Mouse (Mus musculus): ENCODE data around the gene 4932438A13Rik. TPM values are rescaled to one million over a fixed set of nuclear protein-coding genes. Genes with fewer than 3 reads are reported as not detected.

4932438A13Rik gene
- polyA plus RNA-seq, 1 experiment from 2014 or later = 15.8 TPM

GRCm38 (mm10) chr3:36864466-36864865 is 1.6 kb downstream of the 4932438A13Rik start:
- Histone ChIP-seq H3K4me1 (ENCODE audit: insufficient read depth) (peaks cover 10% of the 10 kb centered on the region), H3K4me3 (ENCODE audit: low read depth, low read length) (no peak overlapping the region), H3K9ac (replicated peaks) (no peak overlapping the region), H3K36me3 (replicated peaks; ENCODE audit: insufficient read depth, low read length) (peaks cover 21% of the 10 kb centered on the region), H3K4me2 (ENCODE audit: low read depth, low read length) (no peak overlapping the region), H3K9me3 (ENCODE audit: low read length) (no peaks in the 10 kb centered on the region), H3K27me3 (ENCODE audit: insufficient read depth, low read length) (no peaks in the 10 kb centered on the region), H3K27ac (ENCODE audit: low read depth) (no peak overlapping the region)
- 92% methylated on average over 4 of the region's 4 CpGs for WGBS (ENCODE audit: insufficient replicate concordance)
- DNase-seq = no peak
- ATAC-seq = no peak
- TF ChIP-seq EP300 (IDR thresholded peaks at IDR 0.05; ENCODE audit: low read depth) (no peak), CTCF (IDR thresholded peaks at IDR 0.05; ENCODE audit: low read depth) (no peak)

GRCm38 (mm10) chr3:36905372-36905771 is 42.5 kb downstream of the 4932438A13Rik start:
- no peak for TF ChIP-seq CTCF (IDR thresholded peaks at IDR 0.05; ENCODE audit: low read depth)
- no peak for TF ChIP-seq EP300 (IDR thresholded peaks at IDR 0.05; ENCODE audit: low read depth)
- H3K4me2 ChIP-seq (ENCODE audit: low read depth, low read length) = no peak overlapping the region
- H3K9me3 ChIP-seq (ENCODE audit: low read length) = no peaks in the 10 kb centered on the region
- peaks cover 12% of the 10 kb centered on the region for H3K36me3 ChIP-seq (replicated peaks; ENCODE audit: insufficient read depth, low read length)
- ATAC-seq (no peak), DNase-seq (no peak)
- no peak overlapping the region for H3K4me3 ChIP-seq (ENCODE audit: low read depth, low read length)
- no peaks in the 10 kb centered on the region for H3K4me1 ChIP-seq (ENCODE audit: insufficient read depth)
- 96% methylated on average over 3 of the region's 3 CpGs for WGBS (ENCODE audit: insufficient replicate concordance)
- H3K27ac ChIP-seq (ENCODE audit: low read depth) = no peak overlapping the region
- H3K27me3 ChIP-seq (ENCODE audit: insufficient read depth, low read length) = no peaks in the 10 kb centered on the region
- no peak overlapping the region for H3K9ac ChIP-seq (replicated peaks)

- H3K9ac ChIP-seq (replicated peaks) = no peak overlapping the region
- H3K4me2 ChIP-seq (ENCODE audit: low read depth, low read length) = peak overlapping the region; percentile 36
- 62% methylated on average over 2 of the region's 2 CpGs for WGBS (ENCODE audit: insufficient replicate concordance)
- H3K4me1 ChIP-seq (ENCODE audit: insufficient read depth) = no peaks in the 10 kb centered on the region
- no peaks in the 10 kb centered on the region for H3K27me3 ChIP-seq (ENCODE audit: insufficient read depth, low read length)
- ATAC-seq (peak; percentile 89), DNase-seq (no peak)
- TF ChIP-seq CTCF (IDR thresholded peaks at IDR 0.05; ENCODE audit: low read depth) (no peak), EP300 (IDR thresholded peaks at IDR 0.05; ENCODE audit: low read depth) (no peak)
- no peaks in the 10 kb centered on the region for H3K9me3 ChIP-seq (ENCODE audit: low read length)
- no peak overlapping the region for H3K4me3 ChIP-seq (ENCODE audit: low read depth, low read length)
- H3K27ac ChIP-seq (ENCODE audit: low read depth) = peak overlapping the region; percentile 86
- peaks cover 17% of the 10 kb centered on the region; the same call in 1 of the 2 replicates for H3K36me3 ChIP-seq (replicated peaks; ENCODE audit: insufficient read depth, low read length)
Measured at GRCm38 (mm10) chr3:36917832-36918231, 54.9 kb downstream of the 4932438A13Rik start.

- Histone ChIP-seq H3K4me3 (ENCODE audit: low read depth, low read length) (no peak overlapping the region), H3K36me3 (replicated peaks; ENCODE audit: insufficient read depth, low read length) (peaks cover 17% of the 10 kb centered on the region; the same call in 1 of the 2 replicates), H3K4me2 (ENCODE audit: low read depth, low read length) (peak overlapping the region; percentile 36; the same call in 1 of the 2 replicates), H3K9ac (replicated peaks) (no peak overlapping the region), H3K27me3 (ENCODE audit: insufficient read depth, low read length) (no peaks in the 10 kb centered on the region), H3K9me3 (ENCODE audit: low read length) (no peaks in the 10 kb centered on the region), H3K27ac (ENCODE audit: low read depth) (peak overlapping the region; percentile 86), H3K4me1 (ENCODE audit: insufficient read depth) (no peaks in the 10 kb centered on the region)
- 58% methylated on average over 4 of the region's 4 CpGs for WGBS (ENCODE audit: insufficient replicate concordance)
- DNase-seq (no peak), ATAC-seq (peak; percentile 97)
- no peak for TF ChIP-seq EP300 (IDR thresholded peaks at IDR 0.05; ENCODE audit: low read depth)
- TF ChIP-seq CTCF (IDR thresholded peaks at IDR 0.05; ENCODE audit: low read depth) = no peak
Measured at GRCm38 (mm10) chr3:36918322-36918721, 55.4 kb downstream of the 4932438A13Rik start.

GRCm38 (mm10) chr3:36941572-36941971 is 78.7 kb downstream of the 4932438A13Rik start:
- no peak overlapping the region for H3K4me3 ChIP-seq (ENCODE audit: low read depth, low read length)
- H3K4me1 ChIP-seq (ENCODE audit: insufficient read depth) = no peaks in the 10 kb centered on the region
- peaks cover 26% of the 10 kb centered on the region for H3K36me3 ChIP-seq (replicated peaks; ENCODE audit: insufficient read depth, low read length)
- no peak overlapping the region for H3K4me2 ChIP-seq (ENCODE audit: low read depth, low read length)
- H3K9ac ChIP-seq (replicated peaks) = no peak overlapping the region
- no peak for TF ChIP-seq CTCF (IDR thresholded peaks at IDR 0.05; ENCODE audit: low read depth)
- TF ChIP-seq EP300 (IDR thresholded peaks at IDR 0.05; ENCODE audit: low read depth) = no peak
- ATAC-seq (no peak), DNase-seq (no peak)
- no peaks in the 10 kb centered on the region for H3K9me3 ChIP-seq (ENCODE audit: low read length)
- H3K27me3 ChIP-seq (ENCODE audit: insufficient read depth, low read length) = no peaks in the 10 kb centered on the region
- H3K27ac ChIP-seq (ENCODE audit: low read depth) = no peak overlapping the region
- WGBS (ENCODE audit: insufficient replicate concordance) = 60% methylated on average over 5 of the region's 5 CpGs

- Histone ChIP-seq H3K27me3 (ENCODE audit: insufficient read depth, low read length) (no peaks in the 10 kb centered on the region), H3K27ac (ENCODE audit: low read depth) (no peak overlapping the region), H3K4me1 (ENCODE audit: insufficient read depth) (no peaks in the 10 kb centered on the region), H3K9ac (replicated peaks) (no peak overlapping the region), H3K4me3 (ENCODE audit: low read depth, low read length) (no peak overlapping the region), H3K4me2 (ENCODE audit: low read depth, low read length) (no peak overlapping the region), H3K9me3 (ENCODE audit: low read length) (no peaks in the 10 kb centered on the region), H3K36me3 (replicated peaks; ENCODE audit: insufficient read depth, low read length) (peaks cover 20% of the 10 kb centered on the region)
- DNase-seq = peak; percentile 22
- no peak for ATAC-seq
- WGBS (ENCODE audit: insufficient replicate concordance) = 67% methylated on average over 6 of the region's 6 CpGs
- TF ChIP-seq CTCF (IDR thresholded peaks at IDR 0.05; ENCODE audit: low read depth) (no peak), EP300 (IDR thresholded peaks at IDR 0.05; ENCODE audit: low read depth) (no peak)
Measured at GRCm38 (mm10) chr3:36942108-36942507, 79.2 kb downstream of the 4932438A13Rik start.

GRCm38 (mm10) chr3:36943706-36944105 is 80.8 kb downstream of the 4932438A13Rik start:
- Histone ChIP-seq H3K27me3 (ENCODE audit: insufficient read depth, low read length) (no peaks in the 10 kb centered on the region), H3K9ac (replicated peaks) (no peak overlapping the region), H3K9me3 (ENCODE audit: low read length) (no peaks in the 10 kb centered on the region), H3K27ac (ENCODE audit: low read depth) (no peak overlapping the region), H3K4me3 (ENCODE audit: low read depth, low read length) (no peak overlapping the region), H3K36me3 (replicated peaks; ENCODE audit: insufficient read depth, low read length) (peaks cover 27% of the 10 kb centered on the region), H3K4me1 (ENCODE audit: insufficient read depth) (no peaks in the 10 kb centered on the region), H3K4me2 (ENCODE audit: low read depth, low read length) (no peak overlapping the region)
- DNase-seq (no peak), ATAC-seq (no peak)
- no peak for TF ChIP-seq EP300 (IDR thresholded peaks at IDR 0.05; ENCODE audit: low read depth)
- no peak for TF ChIP-seq CTCF (IDR thresholded peaks at IDR 0.05; ENCODE audit: low read depth)
